Mouse (Mus musculus): ENCODE data around the gene Spaca7.

DNA sequence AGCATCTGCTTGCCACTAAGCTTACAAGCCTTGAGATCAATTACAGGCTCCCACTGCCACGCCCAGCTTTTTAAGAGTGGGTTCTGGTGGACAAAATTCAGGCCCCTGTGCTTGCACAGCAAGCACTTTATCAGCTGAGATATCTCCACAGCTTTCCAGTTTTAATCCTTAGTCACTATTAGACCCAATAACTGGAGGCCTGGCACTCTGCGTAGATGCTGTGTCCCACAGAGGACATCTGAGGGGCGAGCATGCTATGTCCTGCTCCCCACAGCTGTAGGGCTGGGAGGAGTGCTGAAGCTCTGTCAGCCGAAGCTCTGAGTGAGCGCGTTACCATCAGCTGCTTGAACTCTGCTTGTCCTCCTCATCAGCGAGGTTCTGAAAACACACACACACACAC, 6.3 kb upstream of the Spaca7 start:
- TF ChIP-seq CTCF (conservative IDR thresholded peaks at IDR 0.05; ENCODE audit: low read length) (no peak), NANOG (IDR thresholded peaks at IDR 0.05; ENCODE audit: borderline replicate concordance, low read length) (no peak), POU5F1 (IDR thresholded peaks at IDR 0.05; ENCODE audit: borderline replicate concordance, low read length) (no peak)

Measured in E14TG2a.4 (cell line).